In genomic region chr19:53437311-53437958, GRCm38 (mm10) we compare ENCODE assay signal across 8 mouse cellular contexts. TPM values are rescaled to one million over a fixed set of nuclear protein-coding genes. Genes with fewer than 3 reads are reported as not detected.
DNase-seq lines count a peak whose midpoint lies in the region; ATAC-seq lines count a peak whose summit lies in the region.

No protein-coding gene starts in this region.

- ATAC-seq in intestine, embryonic 15.5 days = peak; percentile 86
- peak; percentile 75 for ATAC-seq in liver, embryonic 11.5 days (replicated peaks; ENCODE audit: low FRiP score)
- no peak for ATAC-seq in hindbrain, embryonic 13.5 days (ENCODE audit: low FRiP score)
- ATAC-seq in megakaryocyte, adult 5-6 weeks (ENCODE audit: poor library complexity, severe bottlenecking) = no peak

- H3K9me3 ChIP-seq in intestine, embryonic 15.5 days = no peaks in the 10 kb centered on the region
- no peaks in the 10 kb centered on the region for H3K9me3 ChIP-seq in liver, embryonic 11.5 days (ENCODE audit: control insufficient read depth, low read length)
- H3K9me3 ChIP-seq in hindbrain, embryonic 13.5 days = no peaks in the 10 kb centered on the region
- H3K9me3 ChIP-seq in hindbrain, embryonic 10.5 days = no peaks in the 10 kb centered on the region

- peak overlapping the region; percentile 60 for H3K27ac ChIP-seq in intestine, embryonic 15.5 days
- H3K27ac ChIP-seq in liver, embryonic 11.5 days (ENCODE audit: low read depth, low read length) = no peak overlapping the region; the same call in 1 of the 2 replicates
- no peak overlapping the region for H3K27ac ChIP-seq in hindbrain, embryonic 13.5 days
- no peak overlapping the region for H3K27ac ChIP-seq in hindbrain, embryonic 10.5 days

- WGBS in intestine, embryonic 15.5 days = 9% methylated on average over 8 of the region's 8 CpGs
- WGBS in liver, embryonic 11.5 days = 37% methylated on average over 8 of the region's 8 CpGs
- WGBS in hindbrain, embryonic 13.5 days = 65% methylated on average over 8 of the region's 8 CpGs
- WGBS in hindbrain, embryonic 10.5 days = 53% methylated on average over 8 of the region's 8 CpGs

- H3K4me3 ChIP-seq in intestine, embryonic 15.5 days (replicated peaks) = no peak overlapping the region
- H3K4me3 ChIP-seq in liver, embryonic 11.5 days (ENCODE audit: low read depth, low read length) = no peak overlapping the region
- H3K4me3 ChIP-seq in hindbrain, embryonic 13.5 days = no peak overlapping the region
- no peak overlapping the region for H3K4me3 ChIP-seq in hindbrain, embryonic 10.5 days

- peaks cover 20% of the 10 kb centered on the region for H3K4me1 ChIP-seq in intestine, embryonic 15.5 days (replicated peaks)
- H3K4me1 ChIP-seq in liver, embryonic 11.5 days (replicated peaks; ENCODE audit: control insufficient read depth, insufficient read depth, low read length) = peaks cover 9% of the 10 kb centered on the region; the same call in 1 of the 2 replicates
- H3K4me1 ChIP-seq in hindbrain, embryonic 13.5 days (replicated peaks) = peaks cover 11% of the 10 kb centered on the region
- peaks cover 19% of the 10 kb centered on the region for H3K4me1 ChIP-seq in hindbrain, embryonic 10.5 days (replicated peaks)

- no peak overlapping the region for H3K9ac ChIP-seq in intestine, embryonic 15.5 days
- no peak overlapping the region for H3K9ac ChIP-seq in liver, embryonic 11.5 days (ENCODE audit: low read depth, low read length)
- no peak overlapping the region for H3K9ac ChIP-seq in hindbrain, embryonic 13.5 days

- no peak overlapping the region for H3K4me2 ChIP-seq in intestine, embryonic 15.5 days (replicated peaks)
- H3K4me2 ChIP-seq in liver, embryonic 11.5 days = no peak overlapping the region
- H3K4me2 ChIP-seq in hindbrain, embryonic 13.5 days = no peak overlapping the region

- peak; percentile 94 for DNase-seq in adrenal gland, postnatal 36 days
- peak; percentile 45 for DNase-seq in liver, embryonic 11.5 days (ENCODE audit: low spot score)
- DNase-seq in ovary, postnatal 10 days (ENCODE audit: low spot score) = peak; percentile 29
- DNase-seq in cerebellum, adult 11 months = no peak
- DNase-seq in hindbrain, embryonic 10.5 days (ENCODE audit: low spot score) = no peak

- H3K27me3 ChIP-seq in intestine, embryonic 15.5 days (replicated peaks) = no peaks in the 10 kb centered on the region
- H3K27me3 ChIP-seq in liver, embryonic 11.5 days (replicated peaks; ENCODE audit: control insufficient read depth, insufficient read depth, low read length) = no peaks in the 10 kb centered on the region
- no peaks in the 10 kb centered on the region for H3K27me3 ChIP-seq in hindbrain, embryonic 13.5 days
- peaks cover 3% of the 10 kb centered on the region for H3K27me3 ChIP-seq in hindbrain, embryonic 10.5 days (ENCODE audit: insufficient read depth, poor library complexity, severe bottlenecking)

- no peaks in the 10 kb centered on the region for H3K36me3 ChIP-seq in intestine, embryonic 15.5 days
- no peaks in the 10 kb centered on the region for H3K36me3 ChIP-seq in liver, embryonic 11.5 days (ENCODE audit: control insufficient read depth, insufficient read depth, low read length)
- no peaks in the 10 kb centered on the region for H3K36me3 ChIP-seq in hindbrain, embryonic 13.5 days
- no peaks in the 10 kb centered on the region for H3K36me3 ChIP-seq in hindbrain, embryonic 10.5 days

RNA-seq across cellular contexts. Expression of gene Smndc1, which starts 47.1 kb away (rescaled TPM):
- total RNA-seq in adrenal gland, postnatal 36 days (2021) = 10 to 100 TPM; 46.5 to 49.3 TPM
- 42.0 and 42.7 TPM in 2 replicates for polyA plus RNA-seq in intestine, embryonic 15.5 days (2015; fragmentation: Nextera tagmentation; extraction: Ambion mirVana)
- 53.8 and 54.2 TPM in 2 replicates for polyA plus RNA-seq in liver, embryonic 11.5 days (2014; fragmentation: Nextera tagmentation; extraction: Ambion mirVana)
- 38.7 and 41.6 TPM in 2 replicates for polyA plus RNA-seq in hindbrain, embryonic 13.5 days (2015; fragmentation: Nextera tagmentation; extraction: Ambion mirVana)
- total RNA-seq in megakaryocyte, adult 5-6 weeks (2015) = 49.3 and 68.2 TPM in 2 replicates
- total RNA-seq in megakaryocyte, adult 5-6 weeks (2017) = 22.2 and 26.3 TPM in 2 replicates
- polyA plus RNA-seq in hindbrain, embryonic 10.5 days (2016; fragmentation: Nextera tagmentation; extraction: Ambion mirVana) = 36.4 and 43.6 TPM in 2 replicates

Comparison
In these comparisons a context has a peak if more than half of its experiments do, and no peak if none do; other contexts are left out.
1. DNase-seq: peak in adrenal gland, postnatal 36 days (2 of 2), liver, embryonic 11.5 days (single experiment) and ovary, postnatal 10 days (single experiment); none in cerebellum, adult 11 months (single experiment) and hindbrain, embryonic 10.5 days (single experiment).
2. ATAC-seq: peak in intestine, embryonic 15.5 days (single experiment) and liver, embryonic 11.5 days (single experiment); none in hindbrain, embryonic 13.5 days (single experiment) and megakaryocyte, adult 5-6 weeks (single experiment).